Mouse (Mus musculus): ENCODE data around the gene Kcnk12. TPM values are rescaled to one million over a fixed set of nuclear protein-coding genes. Genes with fewer than 3 reads are reported as not detected.

Gene Kcnk12
- total RNA-seq, 1 experiment from 2014 or later = 0.26 TPM

DNA sequence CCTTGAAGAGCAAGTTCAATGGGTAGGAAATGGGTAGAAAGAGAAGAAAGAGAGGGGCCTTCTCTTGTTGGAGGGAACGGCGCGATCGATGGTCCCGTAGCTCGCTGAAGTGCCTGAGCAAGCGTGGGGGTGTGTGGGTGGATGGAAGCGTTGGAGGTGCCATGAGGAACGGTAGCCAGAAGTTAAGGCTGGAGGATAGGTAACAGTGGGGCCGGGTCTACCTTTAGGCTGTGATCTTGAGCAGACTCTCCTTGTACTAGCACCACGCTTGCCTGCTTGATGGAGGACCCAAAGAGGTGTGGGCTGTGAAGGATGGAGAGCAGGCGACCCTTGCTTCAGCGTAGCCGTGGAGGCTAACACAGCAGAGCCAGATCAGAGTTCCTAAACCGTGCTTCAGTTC lies 12.1 kb downstream of the Kcnk12 start:
- DNase-seq = no peak

- no peak for DNase-seq
Measured at GRCm38 (mm10) chr17:87784911-87785310, 12.9 kb downstream of the Kcnk12 start.

GRCm38 (mm10) chr17:87784141-87784831 lies 13.5 kb downstream of the Kcnk12 start:
- DNase-seq = no peak

- no peak for DNase-seq
Measured at GRCm38 (mm10) chr17:87781244-87781643, 16.6 kb downstream of the Kcnk12 start.

- no peak for DNase-seq
Measured at GRCm38 (mm10) chr17:87780164-87780563, 17.6 kb downstream of the Kcnk12 start.

- DNase-seq = no peak
Measured at GRCm38 (mm10) chr17:87774982-87775381, 22.8 kb downstream of the Kcnk12 start.

DNA sequence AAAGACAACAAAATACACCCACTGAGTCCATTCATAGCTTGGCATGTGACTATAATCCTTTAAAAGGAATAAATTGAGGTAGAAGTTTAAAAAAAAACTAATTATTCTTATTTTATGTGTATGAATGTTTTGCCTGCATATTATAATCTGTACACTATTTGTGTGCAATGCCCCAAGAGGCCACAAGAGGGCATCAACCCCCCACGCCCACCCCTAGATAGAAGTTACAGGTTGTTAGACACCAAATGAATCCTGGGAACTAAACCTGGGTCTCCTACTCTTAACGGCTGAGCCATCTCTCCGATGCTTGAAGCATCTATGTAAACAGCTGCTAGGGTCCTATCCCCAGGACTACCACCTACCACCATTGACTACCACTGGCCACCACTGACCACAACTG lies 24.6 kb downstream of the Kcnk12 start:
- DNase-seq = no peak

DNA sequence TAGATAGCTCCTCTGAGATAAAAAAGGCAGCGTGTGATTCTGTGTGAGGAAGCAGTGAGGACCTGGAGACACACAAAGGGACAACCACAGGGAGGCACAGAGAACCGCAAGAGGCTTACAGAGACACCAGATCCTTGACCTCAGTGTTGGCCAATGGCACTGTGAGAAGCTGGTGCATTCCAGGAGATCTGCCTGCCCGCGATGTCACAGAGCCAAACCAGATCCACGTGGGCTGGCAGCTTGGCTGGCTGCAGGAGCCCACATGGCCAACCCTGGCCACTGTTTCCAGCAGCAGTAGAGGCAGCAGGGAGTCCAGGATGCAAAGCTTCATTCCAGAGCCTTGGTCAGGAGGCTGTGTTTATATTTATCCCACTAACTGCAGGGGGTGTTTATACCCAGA lies 27.0 kb downstream of the Kcnk12 start:
- DNase-seq = peak; percentile 55

DNA sequence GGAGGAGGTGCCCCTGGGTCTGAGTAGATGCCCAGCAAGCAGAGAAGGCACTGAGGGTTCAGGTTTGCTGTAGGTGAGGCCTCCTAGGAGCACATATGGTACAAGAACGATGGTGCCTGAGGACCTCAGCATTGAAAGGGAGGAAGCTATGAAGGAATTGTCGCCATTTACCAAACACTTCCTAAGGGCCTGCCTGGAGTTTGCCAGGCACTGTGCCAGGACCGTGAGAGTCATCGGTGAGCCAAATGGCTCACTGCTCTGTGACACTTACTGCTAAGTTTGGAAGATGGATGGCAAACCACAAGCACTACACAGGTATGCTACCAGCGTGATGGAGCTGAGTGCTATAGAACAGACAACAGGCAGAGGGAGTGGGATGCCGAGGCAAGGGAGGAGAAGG lies 30.9 kb downstream of the Kcnk12 start:
- DNase-seq = no peak

DNA sequence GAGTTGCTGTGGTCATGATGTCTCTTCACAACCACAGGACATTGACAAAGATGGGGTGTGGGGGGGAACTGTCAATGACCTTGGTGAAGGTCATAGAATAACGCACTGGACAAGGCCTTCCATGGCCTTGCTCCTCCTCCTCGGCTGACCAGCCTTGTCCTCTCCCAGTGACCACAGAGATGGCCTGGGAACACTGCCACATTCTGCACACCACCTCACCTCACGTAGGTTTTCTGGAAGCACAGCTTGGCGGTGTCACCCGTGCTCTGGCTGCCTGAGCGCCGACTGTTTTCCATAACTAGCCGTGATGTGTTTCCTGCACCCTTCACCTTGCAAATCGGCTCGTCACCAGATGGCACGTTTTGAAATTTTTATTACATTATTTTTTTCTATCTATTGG lies 32.8 kb downstream of the Kcnk12 start:
- DNase-seq = no peak

DNA sequence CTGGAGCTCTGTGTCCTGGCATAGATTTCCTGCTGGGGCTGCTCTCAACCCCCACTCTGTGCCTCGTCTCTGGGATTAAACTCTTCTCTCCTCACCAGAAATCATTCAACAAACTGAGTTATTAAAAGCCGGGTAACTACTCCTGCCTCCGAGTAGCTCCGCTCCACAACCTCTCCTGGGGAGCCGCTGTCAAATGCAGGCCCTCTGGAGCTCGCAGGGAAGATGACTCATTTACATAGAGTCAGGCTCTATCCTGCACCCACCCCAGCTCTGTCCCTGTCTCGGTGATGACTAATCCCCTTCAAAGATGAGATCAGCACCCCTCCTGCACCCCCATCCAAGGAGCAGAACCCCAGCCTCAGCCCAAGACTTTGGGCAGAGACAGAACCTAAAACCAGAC lies 34.6 kb downstream of the Kcnk12 start:
- peak; percentile 14 for DNase-seq

- DNase-seq = no peak
Measured at GRCm38 (mm10) chr17:87760315-87760714, 37.5 kb downstream of the Kcnk12 start.

DNA sequence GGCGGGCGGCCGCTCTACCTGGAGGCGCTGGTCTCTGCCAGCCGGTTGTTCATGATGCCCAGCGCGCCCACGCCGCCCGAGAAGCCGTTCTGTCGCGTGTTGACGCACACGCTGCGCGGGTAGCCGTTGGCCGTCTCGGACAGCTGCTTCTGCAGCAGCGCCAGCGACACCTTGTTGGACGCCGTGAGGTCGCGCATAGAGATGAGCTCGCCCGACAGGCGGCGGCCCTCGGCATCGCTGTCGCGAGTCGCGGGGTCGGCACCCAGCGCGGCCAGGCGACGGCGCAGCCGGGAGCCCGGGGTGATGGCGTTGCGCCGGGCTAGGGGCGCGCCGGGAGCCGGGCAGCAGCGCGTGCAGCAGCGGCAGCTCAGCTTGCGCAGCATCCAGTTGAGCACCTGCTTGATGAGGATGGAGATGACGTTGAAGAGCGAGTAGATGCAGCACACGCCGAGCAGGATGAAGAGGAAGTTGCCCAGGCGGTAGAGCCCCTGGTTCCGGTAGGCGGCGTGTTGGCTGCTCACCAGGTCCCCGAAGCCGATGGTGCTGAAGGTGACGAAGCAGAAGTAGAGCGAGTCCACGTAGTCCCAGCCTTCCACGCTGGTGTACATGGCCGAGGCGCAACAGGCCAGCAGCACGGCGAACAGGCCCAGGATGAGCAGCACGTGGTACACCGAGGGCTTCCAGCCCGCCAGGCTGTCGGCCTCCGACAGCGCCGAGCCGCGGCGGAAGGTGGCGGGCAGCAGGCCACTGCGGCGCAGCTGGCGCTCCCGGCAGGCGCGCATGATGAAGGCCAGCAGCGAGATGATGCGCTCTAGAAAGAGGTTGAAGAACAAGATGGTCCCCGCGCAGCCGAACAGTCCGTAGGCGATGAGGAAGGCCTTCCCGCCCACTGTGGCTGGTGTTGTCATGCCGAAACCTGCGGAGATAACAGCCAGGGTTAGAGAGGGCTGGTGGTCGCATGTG lies 51.6 kb downstream of the Kcnk12 start:
- peak; percentile 63 for DNase-seq

DNA sequence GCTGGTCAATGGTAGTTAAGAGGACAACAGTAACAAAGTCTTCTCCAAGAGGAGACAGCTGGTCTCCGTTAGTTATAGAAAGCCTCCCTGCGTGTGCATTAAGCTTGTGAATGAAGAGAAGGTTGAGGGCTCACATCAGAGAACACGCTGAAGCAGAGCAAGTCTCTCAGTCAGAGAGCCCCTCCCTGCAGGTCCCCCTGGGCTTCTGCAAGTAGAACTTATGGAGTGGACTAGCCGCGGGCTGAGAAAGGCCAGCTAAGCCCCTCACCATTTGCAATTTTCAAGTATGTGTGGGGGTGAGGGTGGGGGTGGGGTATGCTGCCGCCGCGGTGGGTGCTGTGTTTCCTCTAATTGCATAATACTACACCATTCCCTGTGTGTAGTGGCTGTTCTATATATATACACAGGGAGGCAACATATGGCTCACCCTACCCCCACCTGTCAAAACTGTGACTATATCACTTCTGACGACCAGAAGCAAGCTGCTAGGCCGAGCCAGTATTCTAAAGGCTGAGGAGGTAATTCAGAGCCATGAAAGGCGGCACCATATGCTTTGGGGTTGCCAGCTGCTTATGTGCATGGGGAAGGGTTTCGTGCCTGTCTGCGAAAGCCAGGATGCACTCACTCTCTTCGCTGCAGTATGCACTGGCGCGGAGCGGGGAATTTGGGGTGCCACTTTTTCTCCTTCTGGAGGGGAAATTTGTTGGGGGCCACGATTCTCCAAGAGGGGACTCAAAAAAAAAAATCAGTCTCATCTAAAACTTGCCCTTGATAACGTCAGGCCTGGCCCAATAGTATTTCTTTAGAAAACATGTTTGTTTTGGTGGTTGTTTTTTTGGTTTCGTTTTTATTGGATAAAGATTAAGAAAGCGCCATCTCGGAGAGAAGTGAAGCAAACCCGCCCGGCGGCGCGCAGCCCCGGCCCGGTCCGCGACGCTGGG lies 52.5 kb downstream of the Kcnk12 start:
- peak; percentile 7 for DNase-seq

DNA sequence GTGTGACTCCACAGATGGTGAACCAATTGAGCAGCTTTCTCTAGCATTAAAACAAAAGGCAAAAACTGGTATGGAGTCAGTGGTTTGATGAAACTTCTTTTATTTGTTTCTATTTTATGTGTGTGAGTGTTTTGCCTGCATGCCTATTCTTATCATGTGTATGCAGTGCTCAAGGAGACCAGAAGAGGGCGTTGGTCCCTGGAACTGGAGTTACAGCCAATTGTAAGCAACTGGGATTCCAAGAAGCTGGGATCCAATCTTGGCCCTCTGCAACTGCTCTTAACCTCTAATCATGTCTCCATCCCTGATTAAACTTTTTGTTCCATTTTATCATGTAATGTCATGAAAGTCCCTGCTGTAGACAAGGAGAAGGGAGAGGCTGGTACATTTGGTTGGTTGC lies 58.0 kb downstream of the Kcnk12 start:
- DNase-seq = no peak

DNA sequence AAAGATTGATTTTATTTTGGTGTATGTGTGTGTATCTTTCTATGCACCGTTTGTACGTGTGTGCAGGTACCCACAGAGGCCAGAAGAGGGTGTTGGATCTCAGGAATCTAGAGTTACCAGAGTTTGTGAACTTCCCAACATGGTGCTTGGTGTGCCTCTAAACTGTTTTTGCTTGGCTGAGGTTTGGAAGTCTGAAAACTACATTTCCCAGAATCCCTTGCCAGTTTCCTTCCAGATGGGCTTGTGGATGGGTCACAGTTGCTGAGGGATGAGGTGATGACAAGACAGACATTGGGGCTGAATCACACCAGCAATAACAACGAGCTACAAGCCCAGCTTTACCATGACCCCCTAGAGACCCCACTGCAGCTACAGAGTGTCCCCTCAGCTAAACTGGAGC lies 60.6 kb downstream of the Kcnk12 start:
- DNase-seq = no peak

DNA sequence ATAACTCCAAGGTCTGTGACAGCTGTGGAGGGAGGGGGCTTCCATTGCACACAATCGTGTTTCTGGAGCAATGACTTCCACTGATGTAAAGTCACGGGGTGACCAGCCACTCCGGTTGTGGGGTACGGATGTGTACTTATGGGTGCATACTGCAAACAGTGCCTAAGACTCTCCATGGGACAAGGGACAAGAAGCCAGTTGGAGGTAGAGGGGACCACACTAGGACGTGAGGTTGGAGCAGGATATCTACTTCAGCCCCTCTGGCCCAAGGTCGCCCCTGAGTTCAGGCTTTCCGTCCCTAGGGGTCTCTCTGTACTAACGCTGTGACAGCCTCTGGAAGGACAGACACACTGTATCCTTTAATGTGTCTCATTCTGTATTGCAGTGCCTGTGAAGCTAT lies 63.3 kb downstream of the Kcnk12 start:
- no peak for DNase-seq

DNA sequence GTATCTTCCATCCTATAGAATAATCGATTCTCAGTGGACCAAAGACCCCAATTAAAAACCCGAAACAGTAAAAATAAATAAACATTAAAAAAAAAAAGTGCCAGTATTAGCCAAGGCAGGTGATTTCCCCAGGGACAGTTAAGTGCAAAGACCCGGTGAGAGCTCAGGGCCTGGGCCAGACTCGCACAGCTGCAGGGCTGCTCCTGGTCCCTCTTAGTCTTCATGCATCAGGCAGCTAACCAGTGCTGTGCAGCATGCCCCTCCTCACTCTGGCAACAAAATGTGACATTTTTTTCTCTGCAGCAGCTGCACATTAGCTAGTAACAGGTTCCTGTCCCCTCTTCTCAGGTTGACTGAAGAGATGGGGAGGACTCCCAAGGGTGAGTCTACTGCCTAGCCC lies 65.8 kb downstream of the Kcnk12 start:
- no peak for DNase-seq

GRCm38 (mm10) chr17:87726489-87727356 lies 71.1 kb downstream of the Kcnk12 start:
- DNase-seq = no peak

GRCm38 (mm10) chr17:87724727-87725126 lies 73.1 kb downstream of the Kcnk12 start:
- DNase-seq = no peak

GRCm38 (mm10) chr17:87700101-87700500 lies 97.7 kb downstream of the Kcnk12 start:
- peak; percentile 28 for DNase-seq
